Mouse (Mus musculus): ENCODE measurements around the gene Xpnpep2. TPM values are rescaled to one million over a fixed set of nuclear protein-coding genes. Genes with fewer than 3 reads are reported as not detected.

The Xpnpep2 gene
- 1.1 and 1.2 TPM in 2 replicates for polyA plus RNA-seq (2014; fragmentation: Nextera tagmentation; extraction: Ambion mirVana)

- H3K27me3 ChIP-seq (ENCODE audit: control insufficient read depth, insufficient read depth, low read length) = no peaks in the 10 kb centered on the region
- H3K4me3 ChIP-seq (ENCODE audit: low read depth, low read length) = no peak within 1 kb of the TSS
- peak; percentile 42; the same call in 1 of the 2 replicates for ATAC-seq (ENCODE audit: insufficient number of reproducible peaks, insufficient read depth, low FRiP score, low read depth)
- no peaks in the 10 kb centered on the region for H3K36me3 ChIP-seq (ENCODE audit: control insufficient read depth, insufficient read depth, low read length)
- H3K9me3 ChIP-seq (ENCODE audit: control insufficient read depth, low read depth, low read length) = no peaks in the 10 kb centered on the region
- H3K4me2 ChIP-seq (replicated peaks; ENCODE audit: low read depth, low read length) = no peak within 1 kb of the TSS
- no peak within 1 kb of the TSS for H3K9ac ChIP-seq (replicated peaks; ENCODE audit: low read depth, low read length)
- 0 out of 2 replicates have a peak, but pooled peaks cover 4% of the 10 kb centered on the region for H3K4me1 ChIP-seq (ENCODE audit: control insufficient read depth, insufficient read depth, low read length)
- WGBS = 45% methylated on average over 6 of the region's 6 CpGs
- H3K27ac ChIP-seq (ENCODE audit: low read length) = no peak within 1 kb of the TSS; the same call in 1 of the 2 replicates
Observed at GRCm38 (mm10) chrX:48108394-48109315, at the start of gene Xpnpep2. Gene Xpnpep2 (plus strand): TSS chrX:48108725.

GRCm38 (mm10) chrX:48062481-48062880 is 46.0 kb upstream of the Xpnpep2 start:
- no peak overlapping the region for H3K27ac ChIP-seq (ENCODE audit: low read length)
- H3K4me1 ChIP-seq (ENCODE audit: control insufficient read depth, insufficient read depth, low read length) = no peaks in the 10 kb centered on the region
- no peak overlapping the region for H3K9ac ChIP-seq (replicated peaks; ENCODE audit: low read depth, low read length)
- no peak overlapping the region for H3K4me2 ChIP-seq (replicated peaks; ENCODE audit: low read depth, low read length)
- H3K4me3 ChIP-seq (ENCODE audit: low read depth, low read length) = no peak overlapping the region
- no peaks in the 10 kb centered on the region for H3K9me3 ChIP-seq (ENCODE audit: control insufficient read depth, low read depth, low read length)
- ATAC-seq (ENCODE audit: insufficient number of reproducible peaks, insufficient read depth, low FRiP score, low read depth) = no peak
- H3K36me3 ChIP-seq (ENCODE audit: control insufficient read depth, insufficient read depth, low read length) = no peaks in the 10 kb centered on the region
- 80% methylated on average over 4 of the region's 4 CpGs for WGBS
- no peaks in the 10 kb centered on the region for H3K27me3 ChIP-seq (ENCODE audit: control insufficient read depth, insufficient read depth, low read length)

DNA sequence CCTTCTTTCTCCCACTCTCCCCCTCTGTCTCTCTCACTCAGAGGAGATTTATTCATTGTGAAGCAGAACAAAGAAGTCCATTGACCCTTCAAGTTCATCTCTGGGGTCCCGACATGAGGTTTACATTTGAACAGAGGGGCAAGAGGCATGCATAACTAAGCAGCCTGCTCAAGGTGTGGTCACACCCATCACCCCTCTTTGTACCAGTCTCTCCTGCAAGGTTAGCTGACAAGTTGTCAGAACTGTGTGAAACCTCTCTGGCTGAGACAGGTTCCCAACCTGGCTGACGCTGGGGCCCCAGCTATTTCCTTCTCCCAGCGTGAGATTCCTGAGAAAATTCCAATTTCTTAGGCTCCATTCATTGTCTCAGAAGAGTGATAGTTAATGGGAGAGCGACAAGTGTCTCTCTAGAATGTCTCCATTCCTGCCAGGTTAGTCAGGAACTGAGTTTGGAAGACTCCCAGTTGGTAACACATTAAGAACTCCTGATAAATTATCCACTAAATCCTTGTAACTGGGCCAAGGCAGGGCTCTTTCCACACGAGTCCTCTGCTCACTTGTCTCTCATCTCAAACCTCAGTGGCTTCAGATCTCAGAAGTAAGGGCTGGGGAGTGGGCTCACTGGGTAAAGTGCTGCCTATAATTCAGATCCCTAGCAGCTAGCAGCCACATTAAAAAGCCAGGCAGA is 44.2 kb upstream of the Xpnpep2 start:
- no peak overlapping the region for H3K4me3 ChIP-seq (ENCODE audit: low read depth, low read length)
- no peak overlapping the region for H3K4me2 ChIP-seq (replicated peaks; ENCODE audit: low read depth, low read length)
- 32% methylated on average over 5 of the region's 5 CpGs for WGBS
- no peaks in the 10 kb centered on the region for H3K4me1 ChIP-seq (ENCODE audit: control insufficient read depth, insufficient read depth, low read length)
- no peaks in the 10 kb centered on the region for H3K36me3 ChIP-seq (ENCODE audit: control insufficient read depth, insufficient read depth, low read length)
- no peak overlapping the region for H3K9ac ChIP-seq (replicated peaks; ENCODE audit: low read depth, low read length)
- H3K9me3 ChIP-seq (ENCODE audit: control insufficient read depth, low read depth, low read length) = no peaks in the 10 kb centered on the region
- no peak for ATAC-seq (ENCODE audit: insufficient number of reproducible peaks, insufficient read depth, low FRiP score, low read depth)
- H3K27me3 ChIP-seq (ENCODE audit: control insufficient read depth, insufficient read depth, low read length) = no peaks in the 10 kb centered on the region
- no peak overlapping the region for H3K27ac ChIP-seq (ENCODE audit: low read length)

DNA sequence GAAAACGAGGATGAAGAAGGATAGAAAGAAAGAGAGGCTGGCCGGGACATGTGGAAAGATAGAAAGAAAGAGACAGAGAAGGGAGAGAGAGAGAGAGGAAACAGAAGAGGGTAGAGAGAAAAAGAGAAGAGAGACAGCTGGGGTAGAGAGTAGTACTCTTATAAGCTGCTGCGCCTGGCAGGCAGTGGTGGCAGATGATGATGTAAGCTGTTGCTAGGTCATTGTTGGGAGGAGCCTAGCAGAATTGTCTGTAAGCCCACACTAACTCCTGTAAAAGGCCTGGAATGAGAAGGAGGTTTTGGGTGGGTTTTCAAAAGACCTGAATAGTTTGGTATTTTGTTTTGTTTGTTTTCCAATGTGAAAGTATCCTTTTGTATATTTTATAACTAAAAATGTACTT is 41.6 kb upstream of the Xpnpep2 start:
- WGBS = 75% methylated on average over 3 of the region's 3 CpGs

DNA sequence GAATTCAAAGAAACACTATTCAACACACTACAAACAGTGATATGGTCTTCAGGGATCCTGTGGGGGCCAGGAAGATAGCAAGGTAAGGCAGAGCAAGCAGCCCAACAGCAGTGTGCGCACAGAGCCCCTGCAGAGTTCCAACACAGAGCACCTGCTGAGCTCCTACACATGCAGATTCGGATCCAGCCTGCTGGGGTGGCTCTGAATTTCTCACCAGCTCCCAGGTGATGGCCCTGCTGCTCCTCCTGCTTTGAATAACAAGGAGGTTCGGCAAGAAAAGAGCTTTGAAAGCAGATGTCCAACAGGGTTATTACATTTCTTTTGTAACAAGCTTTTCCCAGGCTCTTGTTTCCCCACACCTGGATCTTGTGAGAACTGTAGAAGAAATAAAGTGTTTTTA is 36.6 kb upstream of the Xpnpep2 start:
- Histone ChIP-seq H3K9me3 (ENCODE audit: control insufficient read depth, low read depth, low read length) (no peaks in the 10 kb centered on the region), H3K27ac (ENCODE audit: low read length) (no peak overlapping the region), H3K4me3 (ENCODE audit: low read depth, low read length) (no peak overlapping the region), H3K36me3 (ENCODE audit: control insufficient read depth, insufficient read depth, low read length) (no peaks in the 10 kb centered on the region), H3K4me1 (ENCODE audit: control insufficient read depth, insufficient read depth, low read length) (no peaks in the 10 kb centered on the region), H3K4me2 (replicated peaks; ENCODE audit: low read depth, low read length) (no peak overlapping the region), H3K27me3 (ENCODE audit: control insufficient read depth, insufficient read depth, low read length) (no peaks in the 10 kb centered on the region), H3K9ac (replicated peaks; ENCODE audit: low read depth, low read length) (no peak overlapping the region)
- 42% methylated on average over 3 of the region's 3 CpGs for WGBS
- no peak for ATAC-seq (ENCODE audit: insufficient number of reproducible peaks, insufficient read depth, low FRiP score, low read depth)

More for the DNA sequence above, 41.6 kb upstream of the Xpnpep2 start:
- H3K27ac ChIP-seq (ENCODE audit: low read length) = no peak overlapping the region
- no peak overlapping the region for H3K4me3 ChIP-seq (ENCODE audit: low read depth, low read length)
- H3K36me3 ChIP-seq (ENCODE audit: control insufficient read depth, insufficient read depth, low read length) = no peaks in the 10 kb centered on the region
- H3K27me3 ChIP-seq (ENCODE audit: control insufficient read depth, insufficient read depth, low read length) = no peaks in the 10 kb centered on the region
- no peak overlapping the region for H3K4me2 ChIP-seq (replicated peaks; ENCODE audit: low read depth, low read length)
- no peak for ATAC-seq (ENCODE audit: insufficient number of reproducible peaks, insufficient read depth, low FRiP score, low read depth)
- no peaks in the 10 kb centered on the region for H3K9me3 ChIP-seq (ENCODE audit: control insufficient read depth, low read depth, low read length)
- H3K9ac ChIP-seq (replicated peaks; ENCODE audit: low read depth, low read length) = no peak overlapping the region
- no peaks in the 10 kb centered on the region for H3K4me1 ChIP-seq (ENCODE audit: control insufficient read depth, insufficient read depth, low read length)

- H3K4me2 ChIP-seq (replicated peaks; ENCODE audit: low read depth, low read length) = no peak overlapping the region
- no peak overlapping the region for H3K9ac ChIP-seq (replicated peaks; ENCODE audit: low read depth, low read length)
- H3K9me3 ChIP-seq (ENCODE audit: control insufficient read depth, low read depth, low read length) = no peaks in the 10 kb centered on the region
- no peaks in the 10 kb centered on the region for H3K4me1 ChIP-seq (ENCODE audit: control insufficient read depth, insufficient read depth, low read length)
- H3K4me3 ChIP-seq (ENCODE audit: low read depth, low read length) = no peak overlapping the region
- no peak overlapping the region for H3K27ac ChIP-seq (ENCODE audit: low read length)
- WGBS = 36% methylated on average over 5 of the region's 5 CpGs
- no peak for ATAC-seq (ENCODE audit: insufficient number of reproducible peaks, insufficient read depth, low FRiP score, low read depth)
- no peaks in the 10 kb centered on the region for H3K36me3 ChIP-seq (ENCODE audit: control insufficient read depth, insufficient read depth, low read length)
- H3K27me3 ChIP-seq (ENCODE audit: control insufficient read depth, insufficient read depth, low read length) = no peaks in the 10 kb centered on the region
Observed at GRCm38 (mm10) chrX:48072401-48072800, 36.1 kb upstream of the Xpnpep2 start.

GRCm38 (mm10) chrX:48074691-48075090 is 33.8 kb upstream of the Xpnpep2 start:
- no peaks in the 10 kb centered on the region for H3K27me3 ChIP-seq (ENCODE audit: control insufficient read depth, insufficient read depth, low read length)
- no peaks in the 10 kb centered on the region for H3K36me3 ChIP-seq (ENCODE audit: control insufficient read depth, insufficient read depth, low read length)
- no peak overlapping the region for H3K27ac ChIP-seq (ENCODE audit: low read length)
- no peaks in the 10 kb centered on the region for H3K4me1 ChIP-seq (ENCODE audit: control insufficient read depth, insufficient read depth, low read length)
- H3K9ac ChIP-seq (replicated peaks; ENCODE audit: low read depth, low read length) = no peak overlapping the region
- H3K4me2 ChIP-seq (replicated peaks; ENCODE audit: low read depth, low read length) = no peak overlapping the region
- H3K9me3 ChIP-seq (ENCODE audit: control insufficient read depth, low read depth, low read length) = no peaks in the 10 kb centered on the region
- H3K4me3 ChIP-seq (ENCODE audit: low read depth, low read length) = no peak overlapping the region
- ATAC-seq (ENCODE audit: insufficient number of reproducible peaks, insufficient read depth, low FRiP score, low read depth) = no peak
- 82% methylated on average over 3 of the region's 3 CpGs for WGBS

- Histone ChIP-seq H3K36me3 (ENCODE audit: control insufficient read depth, insufficient read depth, low read length) (no peaks in the 10 kb centered on the region), H3K4me3 (ENCODE audit: low read depth, low read length) (no peak overlapping the region), H3K9ac (replicated peaks; ENCODE audit: low read depth, low read length) (no peak overlapping the region), H3K4me2 (replicated peaks; ENCODE audit: low read depth, low read length) (no peak overlapping the region), H3K27ac (ENCODE audit: low read length) (no peak overlapping the region), H3K4me1 (ENCODE audit: control insufficient read depth, insufficient read depth, low read length) (no peaks in the 10 kb centered on the region), H3K27me3 (ENCODE audit: control insufficient read depth, insufficient read depth, low read length) (no peaks in the 10 kb centered on the region), H3K9me3 (ENCODE audit: control insufficient read depth, low read depth, low read length) (no peaks in the 10 kb centered on the region)
- ATAC-seq (ENCODE audit: insufficient number of reproducible peaks, insufficient read depth, low FRiP score, low read depth) = no peak
- WGBS = 80% methylated on average over 4 of the region's 4 CpGs
Observed at GRCm38 (mm10) chrX:48076806-48077425, 31.6 kb upstream of the Xpnpep2 start.

All from stomach, embryonic 14.5 days (tissue).